Mouse (Mus musculus) lung, postnatal 0 days (tissue): ENCODE data around the gene Csdc2. TPM values are rescaled to one million over a fixed set of nuclear protein-coding genes. Genes with fewer than 3 reads are reported as not detected.

ENCODE experiments used
- ATAC-seq: fragments of 200-750 bp; cut with Nextera tagmentation; 2 replicates; pipeline ENCODE4 v1.8.0; 2017; ENCODE audit warnings: moderate library complexity
- DNase-seq: peaks from one replicate; pipeline ENCODE4 v3.0.0-alpha.2; 2016; ENCODE audit warnings: low spot score
- H3K27ac ChIP-seq: fragments of 300-500 bp; sonication (generic); 2 replicates; pipeline ENCODE4 v1.5.1; 2014; ENCODE audit warnings: antibody characterized with exemption, mild to moderate bottlenecking, low read length, mixed read lengths
- H3K27me3 ChIP-seq: fragments of 300-500 bp; sonication (generic); replicated peaks from 2 replicates; pipeline ENCODE4 v1.6.1; 2014; ENCODE audit warnings: low read length, mixed read lengths; ENCODE audit not compliant: insufficient read depth
- H3K36me3 ChIP-seq: fragments of 300-500 bp; sonication (generic); 2 replicates; pipeline ENCODE4 v1.6.1; 2014; ENCODE audit warnings: low read length, mixed read lengths; ENCODE audit not compliant: insufficient read depth
- H3K4me1 ChIP-seq: fragments of 300-500 bp; sonication (generic); 2 replicates; pipeline ENCODE4 v1.6.1; 2014; ENCODE audit warnings: antibody characterized with exemption, low read depth, low read length, mixed read lengths; ENCODE audit not compliant: insufficient read depth
- H3K4me2 ChIP-seq: fragments of 300-500 bp; sonication (generic); replicated peaks from 2 replicates; pipeline ENCODE4 v1.6.1; 2014; ENCODE audit warnings: low read depth, mild to moderate bottlenecking, low read length, moderate library complexity, mixed read lengths
- H3K4me3 ChIP-seq: fragments of 300-500 bp; sonication (generic); 2 replicates; pipeline ENCODE4 v1.5.1; 2014; ENCODE audit warnings: low read depth, low read length
- H3K9ac ChIP-seq: fragments of 300-500 bp; sonication (generic); replicated peaks from 2 replicates; pipeline ENCODE4 v1.6.1; 2014; ENCODE audit warnings: low read depth, mild to moderate bottlenecking
- H3K9me3 ChIP-seq: fragments of 300-500 bp; sonication (generic); 2 replicates; pipeline ENCODE4 v1.6.1; 2016; ENCODE audit warnings: low read length, mixed read lengths
- CTCF ChIP-seq: IDR thresholded peaks from 2 replicates; pipeline ENCODE4 v1.5.1; 2016; ENCODE audit warnings: antibody characterized with exemption, mild to moderate bottlenecking
- EP300 ChIP-seq: IDR thresholded peaks from 2 replicates; pipeline ENCODE4 v1.6.1; 2016; ENCODE audit warnings: antibody characterized with exemption, mild to moderate bottlenecking, control low read depth
- WGBS: fragments of 180-500 bp; shearing (Covaris S2); extraction: QIAGEN DNeasy Blood & Tissue Kit; methylation state at CpG from one replicate; pipeline ENCODE4 v1.1.7; 2014; 5-methylcytosine and 5-hydroxymethylcytosine counted together
- polyA plus RNA-seq: library from polyadenylated mRNA; unstranded; fragments of >200 nt; fragmentation: Nextera tagmentation; extraction: Ambion mirVana; gene quantifications from 2 replicates; pipeline ENCODE4 v1.2.1, GENCODE M21; 2015

Gene Csdc2
- polyA plus RNA-seq, 1 experiment from 2014 or later = 3.8 TPM

DNA sequence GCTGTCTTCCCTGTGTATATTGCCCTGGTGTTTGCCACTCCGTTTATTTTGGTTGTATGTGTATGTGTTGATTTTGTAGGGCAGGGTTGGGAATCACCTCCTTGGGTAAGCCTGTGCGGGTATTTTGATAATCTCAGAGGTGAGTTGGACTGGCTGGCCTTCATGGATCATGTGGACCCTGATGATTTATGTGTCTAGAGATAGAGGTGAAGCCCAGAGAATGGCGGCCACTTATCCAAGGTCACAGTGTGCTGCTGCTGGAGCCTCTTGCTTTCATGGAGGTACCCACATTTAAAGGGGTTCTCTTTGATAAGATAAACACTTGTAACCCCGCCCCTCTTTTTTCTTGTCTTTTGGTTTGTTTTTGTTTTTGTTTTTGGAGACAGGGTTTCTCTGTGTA, 3.2 kb downstream of the Csdc2 start:
- no peak for DNase-seq
- ATAC-seq = no peak
- Histone ChIP-seq H3K27ac (no peak overlapping the region), H3K4me3 (no peak overlapping the region), H3K9ac (no peak overlapping the region), H3K9me3 (no peaks in the 10 kb centered on the region), H3K36me3 (no peaks in the 10 kb centered on the region), H3K4me1 (no peaks in the 10 kb centered on the region; the same call in 1 of the 2 replicates), H3K4me2 (no peak overlapping the region), H3K27me3 (no peaks in the 10 kb centered on the region)
- 84% methylated on average over 4 of the region's 4 CpGs for WGBS
- TF ChIP-seq CTCF = no peak
- no peak for TF ChIP-seq EP300

DNA sequence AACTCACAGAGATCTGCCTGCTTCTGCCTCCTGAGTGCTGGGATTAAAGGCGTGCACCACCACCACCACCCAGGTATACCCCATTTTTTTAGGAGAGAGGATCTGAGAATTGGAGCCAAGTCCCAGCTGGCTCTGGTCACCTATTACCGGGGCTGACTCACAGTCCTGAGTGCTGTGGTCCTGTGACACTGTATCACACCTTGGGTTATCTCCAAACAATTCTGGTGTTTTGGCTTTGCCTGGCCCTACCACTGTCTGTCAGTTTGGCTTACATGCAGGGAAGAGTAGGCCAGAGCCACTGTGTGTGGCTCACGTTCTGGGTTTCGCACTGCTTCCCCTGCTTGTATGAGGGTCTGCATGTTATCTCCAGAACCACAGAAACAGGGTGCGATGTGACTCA, 3.7 kb downstream of the Csdc2 start:
- no peak overlapping the region for H3K4me3 ChIP-seq
- 89% methylated on average over 5 of the region's 5 CpGs for WGBS
- DNase-seq (no peak), ATAC-seq (no peak)
- H3K36me3 ChIP-seq = no peaks in the 10 kb centered on the region
- H3K27ac ChIP-seq = no peak overlapping the region
- no peak for TF ChIP-seq EP300
- TF ChIP-seq CTCF = no peak
- H3K4me2 ChIP-seq = no peak overlapping the region
- H3K9me3 ChIP-seq = no peaks in the 10 kb centered on the region
- no peaks in the 10 kb centered on the region for H3K27me3 ChIP-seq
- H3K9ac ChIP-seq = no peak overlapping the region
- H3K4me1 ChIP-seq = no peaks in the 10 kb centered on the region; the same call in 1 of the 2 replicates

- Histone ChIP-seq H3K4me1 (no peaks in the 10 kb centered on the region; the same call in 1 of the 2 replicates), H3K4me2 (no peak overlapping the region), H3K27me3 (no peaks in the 10 kb centered on the region), H3K27ac (no peak overlapping the region), H3K9ac (no peak overlapping the region), H3K9me3 (no peaks in the 10 kb centered on the region), H3K4me3 (no peak overlapping the region), H3K36me3 (no peaks in the 10 kb centered on the region)
- WGBS = 89% methylated on average over 2 of the region's 2 CpGs
- ATAC-seq (no peak), DNase-seq (no peak)
- TF ChIP-seq CTCF (peak; percentile 30), EP300 (no peak)
Observed at GRCm38 (mm10) chr15:81941010-81941409, 4.5 kb downstream of the Csdc2 start.

GRCm38 (mm10) chr15:81943176-81943749, 6.7 kb downstream of the Csdc2 start:
- TF ChIP-seq EP300 = no peak
- no peak for TF ChIP-seq CTCF
- H3K4me3 ChIP-seq = no peak overlapping the region
- H3K27me3 ChIP-seq = no peaks in the 10 kb centered on the region
- no peaks in the 10 kb centered on the region for H3K36me3 ChIP-seq
- DNase-seq (no peak), ATAC-seq (no peak)
- H3K4me2 ChIP-seq = no peak overlapping the region
- no peak overlapping the region for H3K27ac ChIP-seq
- H3K9ac ChIP-seq = no peak overlapping the region
- H3K4me1 ChIP-seq = no peaks in the 10 kb centered on the region
- 22% methylated on average over 8 of the region's 9 CpGs for WGBS
- no peaks in the 10 kb centered on the region for H3K9me3 ChIP-seq

- Histone ChIP-seq H3K36me3 (no peaks in the 10 kb centered on the region), H3K27me3 (no peaks in the 10 kb centered on the region), H3K27ac (no peak overlapping the region), H3K4me3 (no peak overlapping the region), H3K9ac (no peak overlapping the region), H3K9me3 (no peaks in the 10 kb centered on the region), H3K4me1 (no peaks in the 10 kb centered on the region), H3K4me2 (no peak overlapping the region)
- DNase-seq (no peak), ATAC-seq (no peak)
- TF ChIP-seq CTCF (no peak), EP300 (no peak)
- 82% methylated on average over 10 of the region's 10 CpGs for WGBS
Observed at GRCm38 (mm10) chr15:81949076-81949475, 12.5 kb downstream of the Csdc2 start.

GRCm38 (mm10) chr15:81949476-81950131, 13.0 kb downstream of the Csdc2 start:
- no peak overlapping the region for H3K27ac ChIP-seq
- WGBS = 70% methylated on average over 11 of the region's 11 CpGs
- no peak for DNase-seq
- no peaks in the 10 kb centered on the region for H3K27me3 ChIP-seq
- no peak overlapping the region for H3K9ac ChIP-seq
- no peaks in the 10 kb centered on the region for H3K4me1 ChIP-seq
- TF ChIP-seq EP300 (no peak), CTCF (no peak)
- H3K4me2 ChIP-seq = no peak overlapping the region
- H3K36me3 ChIP-seq = no peaks in the 10 kb centered on the region
- no peak overlapping the region for H3K4me3 ChIP-seq
- no peaks in the 10 kb centered on the region for H3K9me3 ChIP-seq
- no peak for ATAC-seq
